Mouse (Mus musculus): Measurements from ENCODE around the gene Olfr576.

The Olfr576 gene

GRCm38 (mm10) chr7:102962360-102962759 lies at the start of gene Olfr576:
Olfr576 (plus strand) TSS chr7:102962660.
- no peak for ATAC-seq (ENCODE audit: insufficient number of reproducible peaks, low FRiP score, low TSS enrichment)

GRCm38 (mm10) chr7:102915261-102915660 lies 47.2 kb upstream of the Olfr576 start:
- no peak for ATAC-seq (ENCODE audit: insufficient number of reproducible peaks, low FRiP score, low TSS enrichment)

- ATAC-seq (ENCODE audit: insufficient number of reproducible peaks, low FRiP score, low TSS enrichment): no peak
These were observed 46.1 kb upstream of the Olfr576 start for GRCm38 (mm10) chr7:102916405-102916804.

- ATAC-seq (ENCODE audit: insufficient number of reproducible peaks, low FRiP score, low TSS enrichment): no peak
These were observed 45.2 kb upstream of the Olfr576 start, which contains the start of gene Olfr571 for GRCm38 (mm10) chr7:102917032-102917875. Olfr571 (minus strand) TSS chr7:102917536.

- no peak for ATAC-seq (ENCODE audit: insufficient number of reproducible peaks, low FRiP score, low TSS enrichment)
These were observed 42.8 kb upstream of the Olfr576 start for GRCm38 (mm10) chr7:102919632-102920031.

- no peak for ATAC-seq (ENCODE audit: insufficient number of reproducible peaks, low FRiP score, low TSS enrichment)
These were observed 38.4 kb upstream of the Olfr576 start, which contains the start of gene Olfr572 for GRCm38 (mm10) chr7:102924109-102924508. Olfr572 (plus strand) TSS chr7:102924409.

GRCm38 (mm10) chr7:102927105-102927504 lies 35.4 kb upstream of the Olfr576 start:
- no peak for ATAC-seq (ENCODE audit: insufficient number of reproducible peaks, low FRiP score, low TSS enrichment)

GRCm38 (mm10) chr7:102942475-102942874 lies 20.0 kb upstream of the Olfr576 start, which contains the start of gene Olfr573-ps1:
Olfr573-ps1 (minus strand) TSS chr7:102942575.
- ATAC-seq (ENCODE audit: insufficient number of reproducible peaks, low FRiP score, low TSS enrichment): no peak

- ATAC-seq (ENCODE audit: insufficient number of reproducible peaks, low FRiP score, low TSS enrichment): no peak
These were observed 19.0 kb upstream of the Olfr576 start for GRCm38 (mm10) chr7:102943417-102943816.

GRCm38 (mm10) chr7:102948167-102948566 lies 14.3 kb upstream of the Olfr576 start, which contains the start of gene Olfr574:
Olfr574 (plus strand) TSS chr7:102948467.
- no peak for ATAC-seq (ENCODE audit: insufficient number of reproducible peaks, low FRiP score, low TSS enrichment)

GRCm38 (mm10) chr7:102950732-102951131 lies 11.7 kb upstream of the Olfr576 start:
- no peak for ATAC-seq (ENCODE audit: insufficient number of reproducible peaks, low FRiP score, low TSS enrichment)

GRCm38 (mm10) chr7:102958137-102958536 lies 4.3 kb upstream of the Olfr576 start:
- no peak for ATAC-seq (ENCODE audit: insufficient number of reproducible peaks, low FRiP score, low TSS enrichment)

GRCm38 (mm10) chr7:102958593-102958992 lies 3.9 kb upstream of the Olfr576 start, which contains the start of gene Olfr575:
Olfr575 (minus strand) TSS chr7:102958775.
- ATAC-seq (ENCODE audit: insufficient number of reproducible peaks, low FRiP score, low TSS enrichment): no peak

- no peak for ATAC-seq (ENCODE audit: insufficient number of reproducible peaks, low FRiP score, low TSS enrichment)
These were observed 11.9 kb downstream of the Olfr576 start for GRCm38 (mm10) chr7:102974399-102974798.

- ATAC-seq (ENCODE audit: insufficient number of reproducible peaks, low FRiP score, low TSS enrichment): no peak
These were observed 13.4 kb downstream of the Olfr576 start, which contains the start of gene Olfr577 for GRCm38 (mm10) chr7:102975843-102976242. Olfr577 (minus strand) TSS chr7:102975943.

- ATAC-seq (ENCODE audit: insufficient number of reproducible peaks, low FRiP score, low TSS enrichment): no peak
These were observed 26.8 kb downstream of the Olfr576 start, which contains the start of gene Olfr578 for GRCm38 (mm10) chr7:102989224-102989623. Olfr578 (minus strand) TSS chr7:102989324.
